Mouse (Mus musculus) C3H10T1/2 (cell line): ENCODE data around the gene 1700013H16Rik. TPM values are rescaled to one million over a fixed set of nuclear protein-coding genes. Genes with fewer than 3 reads are reported as not detected.

Experiments
- polyA plus RNA-seq, 2 experiments: library from polyadenylated mRNA; unstranded; fragments of >200 nt; fragmentation: generic; extraction: Trizol; gene quantifications; one replicate each; pipeline ENCODE4 v1.2.1; 2012; ENCODE audit warnings: missing spikeins in 2 of 2

The 1700013H16Rik gene
- polyA plus RNA-seq: not detected

DNA sequence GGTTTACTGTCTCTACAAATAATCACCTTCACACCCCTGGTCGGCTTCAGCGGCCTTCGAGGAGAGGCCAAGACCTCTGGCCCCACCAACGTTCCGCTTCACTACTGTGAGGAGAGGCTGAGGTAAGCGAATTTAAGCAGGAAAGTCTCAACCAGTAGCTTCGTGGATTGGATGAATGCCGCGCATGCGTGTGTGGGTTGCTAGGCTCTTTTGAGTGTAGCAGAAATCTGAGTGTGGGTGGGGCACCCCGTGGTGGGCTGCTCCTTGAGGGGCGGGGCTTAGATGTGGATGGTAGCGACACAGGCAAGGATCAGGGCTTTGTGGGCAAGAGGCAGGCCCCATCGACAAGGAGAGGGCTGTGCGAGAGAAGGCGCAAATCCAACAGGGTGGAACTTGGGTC is at the start of gene 1700013H16Rik:
TSS of gene 1700013H16Rik (minus strand) at position 96 of the 400 bp plus-strand sequence.

DNA sequence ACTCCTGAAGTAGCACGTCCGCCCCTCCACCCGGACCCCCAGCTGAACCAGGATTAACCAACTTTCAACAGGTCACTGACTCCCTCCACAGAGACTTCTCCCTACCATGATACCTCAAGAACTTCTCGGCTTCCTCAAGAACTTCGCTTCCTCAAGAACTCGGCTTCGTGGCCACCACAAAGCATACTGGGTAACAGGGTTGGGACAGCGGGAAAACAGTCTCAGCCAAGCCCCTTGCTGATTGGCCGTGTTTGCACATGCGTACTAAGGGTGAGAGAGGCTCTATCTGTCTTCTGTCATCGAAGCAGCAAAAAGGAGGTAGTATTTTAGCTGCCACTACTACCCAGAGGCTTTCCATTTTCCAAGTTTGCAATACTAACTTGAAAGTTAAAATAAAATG is 39.9 kb upstream of the 1700013H16Rik start, which contains the start of gene Xlr:
TSS of gene Xlr (minus strand) at position 188 of the 400 bp plus-strand sequence.

DNA sequence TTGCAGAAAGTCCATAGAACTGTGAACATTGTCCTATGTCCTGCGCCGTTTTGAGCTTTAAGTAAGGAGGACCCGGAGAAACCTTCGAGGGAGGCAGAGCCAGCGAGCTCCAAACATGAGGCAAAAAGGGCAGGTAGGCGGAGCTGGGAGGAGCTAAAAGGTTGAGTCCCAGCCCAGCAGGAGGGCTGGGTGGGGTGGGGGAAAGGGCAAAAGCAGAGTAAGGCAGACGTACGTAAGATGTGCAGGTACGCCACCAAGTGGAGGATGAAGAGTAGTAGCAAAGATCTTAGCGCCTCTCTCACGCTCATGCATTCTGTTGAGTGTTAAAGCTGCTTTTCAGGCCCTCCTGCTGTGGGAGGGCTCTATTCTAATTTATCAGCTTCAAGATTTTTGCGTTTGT is 18.6 kb upstream of the 1700013H16Rik start, which contains the start of gene Zfp36l3:
TSS of gene Zfp36l3 (minus strand) at position 119 of the 400 bp plus-strand sequence.

DNA sequence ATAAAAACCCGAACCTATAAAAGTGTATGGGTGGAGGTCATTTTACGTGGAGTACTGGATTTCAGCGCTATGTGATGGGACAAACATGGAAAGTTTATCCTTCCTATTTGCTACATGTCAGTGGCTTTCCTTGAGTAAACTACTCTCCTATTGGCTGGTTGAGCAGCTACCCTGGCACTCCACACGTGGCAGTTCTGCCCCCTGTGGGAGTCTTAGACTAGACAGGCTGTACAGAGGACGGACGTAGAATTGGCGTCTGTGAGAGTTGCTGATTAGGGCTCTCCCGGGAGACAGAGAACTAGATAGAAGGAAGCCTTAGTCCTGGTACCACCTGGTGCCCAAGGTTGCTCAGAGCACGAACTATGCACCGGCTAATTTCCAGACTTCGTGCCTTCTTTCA is 33.0 kb downstream of the 1700013H16Rik start, which contains the start of gene 4930502E18Rik:
TSS of gene 4930502E18Rik (plus strand) at position 231 of the 400 bp plus-strand sequence.

Other genes starting within 250 kb of the 1700013H16Rik start
- 1 to 10 TPM in 1 of 2 experiments, under 1 TPM in 1; 0.27 to 4.2 TPM for gene Rtl8c, start 149.8 kb downstream of the 1700013H16Rik start, polyA plus RNA-seq
- gene Gm14597, start 148.9 kb downstream of the 1700013H16Rik start, polyA plus RNA-seq: not detected
- gene Rtl8a, start 114.1 kb downstream of the 1700013H16Rik start, polyA plus RNA-seq: 100 to 1,000 TPM in 1 of 2 experiments, 10 to 100 TPM in 1; 68.1 to 123 TPM
- 100 to 1,000 TPM in 1 of 2 experiments, 10 to 100 TPM in 1; 67.4 to 140 TPM for gene Rtl8b, start 87.4 kb downstream of the 1700013H16Rik start, polyA plus RNA-seq
- under 1 TPM in 1 of 2 experiments, not detected in 1; 0.01 TPM for gene 4930502E18Rik, start 33.0 kb downstream of the 1700013H16Rik start, polyA plus RNA-seq
- under 1 TPM in 1 of 2 experiments, not detected in 1; 0.06 TPM for gene Zfp36l3, start 18.6 kb upstream of the 1700013H16Rik start, polyA plus RNA-seq
- gene Xlr, start 39.9 kb upstream of the 1700013H16Rik start, polyA plus RNA-seq: 1 to 10 TPM in 1 of 2 experiments, under 1 TPM in 1; 0.66 to 4.6 TPM